Mouse (Mus musculus) bone marrow macrophage, adult 2 months (primary cell): ENCODE data around the gene Sspn.

Experiments
- CTCF ChIP-seq: IDR thresholded peaks from 2 replicates; pipeline ENCODE4 v1.5.1; 2012; ENCODE audit warnings: low read depth, mild to moderate bottlenecking, low read length, moderate library complexity
- POLR2A ChIP-seq: IDR thresholded peaks from 2 replicates; pipeline ENCODE4 v1.6.1; 2012; ENCODE audit warnings: mild to moderate bottlenecking, low read depth, low read length, borderline replicate concordance

DNA sequence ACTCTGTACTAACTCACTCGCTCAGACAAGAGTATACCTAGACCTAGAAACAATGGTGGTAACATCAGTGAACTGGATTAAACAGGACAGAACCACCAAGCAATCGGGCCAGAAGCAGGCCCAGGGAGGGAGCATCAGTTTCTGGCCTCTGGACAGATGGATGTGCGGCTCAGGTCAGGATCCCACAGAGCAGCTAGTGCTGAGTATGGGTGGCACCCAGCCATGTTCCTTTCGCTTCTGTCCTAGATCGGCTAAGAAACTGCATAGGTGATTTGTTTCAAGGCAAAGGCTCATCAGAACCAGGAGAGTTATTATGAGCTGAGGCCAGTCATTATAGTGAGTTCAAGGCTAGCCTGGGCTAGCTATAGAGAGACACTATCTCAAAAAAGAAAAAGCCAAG lies 27.3 kb upstream of the Sspn start:
- TF ChIP-seq POLR2A: no peak
- no peak for TF ChIP-seq CTCF
